Mouse (Mus musculus): Measurements from ENCODE around the gene Capn8. TPM values are rescaled to one million over a fixed set of nuclear protein-coding genes. Genes with fewer than 3 reads are reported as not detected.

Capn8 gene
- polyA plus RNA-seq, 2 experiments, result 0.01 TPM; not detected in 1

GRCm38 (mm10) chr1:182573856-182574665 is 9.3 kb downstream of the Capn8 start:
- 34% methylated on average over 8 of the region's 8 CpGs for WGBS (ENCODE audit: insufficient replicate concordance)
- no peak overlapping the region for H3K4me2 ChIP-seq (ENCODE audit: low read depth)

GRCm38 (mm10) chr1:182574666-182575049 is 9.9 kb downstream of the Capn8 start:
- Histone ChIP-seq H3K4me3 (ENCODE audit: insufficient read depth in 1 of 2, low read depth in 2 of 2, low read length in 2 of 2) (no peak overlapping the region), H3K27me3 (ENCODE audit: control insufficient read depth, insufficient read depth, low read length) (no peaks in the 10 kb centered on the region), H3K36me3 (replicated peaks; ENCODE audit: control insufficient read depth, insufficient read depth, low read depth) (no peaks in the 10 kb centered on the region), H3K9me3 (ENCODE audit: control insufficient read depth, low read length) (no peaks in the 10 kb centered on the region), H3K9ac (replicated peaks) (no peak overlapping the region), H3K27ac (no peak overlapping the region), H3K4me1 (replicated peaks; ENCODE audit: control insufficient read depth in 2 of 2, insufficient read depth in 2 of 2, low read length in 1 of 2) (no peaks in the 10 kb centered on the region), H3K4me2 (ENCODE audit: low read depth) (no peak overlapping the region)
- DNase-seq (ENCODE audit: low read depth in 3 of 3, low spot score in 3 of 3) (no peak), ATAC-seq (ENCODE audit: insufficient read depth) (no peak)
- 36% methylated on average over 4 of the region's 4 CpGs for WGBS (ENCODE audit: insufficient replicate concordance)
- no peak for TF ChIP-seq EP300 (IDR thresholded peaks at IDR 0.05; ENCODE audit: low read depth)
- no peak for TF ChIP-seq CTCF (IDR thresholded peaks at IDR 0.05; ENCODE audit: low read depth)

More at GRCm38 (mm10) chr1:182573856-182574665, 9.3 kb downstream of the Capn8 start:
- Histone ChIP-seq H3K27ac (no peak overlapping the region), H3K4me3 (ENCODE audit: insufficient read depth in 1 of 2, low read depth in 2 of 2, low read length in 2 of 2) (no peak overlapping the region), H3K36me3 (replicated peaks; ENCODE audit: control insufficient read depth, insufficient read depth, low read depth) (no peaks in the 10 kb centered on the region), H3K4me1 (replicated peaks; ENCODE audit: control insufficient read depth in 2 of 2, insufficient read depth in 2 of 2, low read length in 1 of 2) (no peaks in the 10 kb centered on the region), H3K9ac (replicated peaks) (no peak overlapping the region), H3K27me3 (ENCODE audit: control insufficient read depth, insufficient read depth, low read length) (no peaks in the 10 kb centered on the region), H3K9me3 (ENCODE audit: control insufficient read depth, low read length) (no peaks in the 10 kb centered on the region)
- ATAC-seq (ENCODE audit: insufficient read depth) (no peak), DNase-seq (ENCODE audit: low read depth in 3 of 3, low spot score in 3 of 3) (no peak)
- TF ChIP-seq EP300 (IDR thresholded peaks at IDR 0.05; ENCODE audit: low read depth), result no peak
- no peak for TF ChIP-seq CTCF (IDR thresholded peaks at IDR 0.05; ENCODE audit: low read depth)

GRCm38 (mm10) chr1:182584169-182584568 is 19.4 kb downstream of the Capn8 start:
- Histone ChIP-seq H3K9me3 (ENCODE audit: control insufficient read depth, low read length) (no peaks in the 10 kb centered on the region), H3K4me2 (ENCODE audit: low read depth) (no peak overlapping the region), H3K4me1 (replicated peaks; ENCODE audit: control insufficient read depth in 2 of 2, insufficient read depth in 2 of 2, low read length in 1 of 2) (no peaks in the 10 kb centered on the region), H3K9ac (replicated peaks) (no peak overlapping the region), H3K36me3 (replicated peaks; ENCODE audit: control insufficient read depth, insufficient read depth, low read depth) (no peaks in the 10 kb centered on the region), H3K27ac (no peak overlapping the region), H3K4me3 (ENCODE audit: insufficient read depth in 1 of 2, low read depth in 2 of 2, low read length in 2 of 2) (no peak overlapping the region), H3K27me3 (ENCODE audit: control insufficient read depth, insufficient read depth, low read length) (no peaks in the 10 kb centered on the region)
- ATAC-seq (ENCODE audit: insufficient read depth) (no peak), DNase-seq (ENCODE audit: low read depth in 3 of 3, low spot score in 3 of 3) (no peak)
- TF ChIP-seq EP300 (IDR thresholded peaks at IDR 0.05; ENCODE audit: low read depth) (no peak), CTCF (IDR thresholded peaks at IDR 0.05; ENCODE audit: low read depth) (no peak)
- 62% methylated on average over 6 of the region's 6 CpGs for WGBS (ENCODE audit: insufficient replicate concordance)

GRCm38 (mm10) chr1:182585162-182585840 is 20.5 kb downstream of the Capn8 start:
- H3K27ac ChIP-seq, result no peak overlapping the region
- H3K9me3 ChIP-seq (ENCODE audit: control insufficient read depth, low read length), result no peaks in the 10 kb centered on the region
- no peaks in the 10 kb centered on the region for H3K27me3 ChIP-seq (ENCODE audit: control insufficient read depth, insufficient read depth, low read length)
- WGBS (ENCODE audit: insufficient replicate concordance), result 16% methylated on average over 16 of the region's 16 CpGs
- no peak overlapping the region for H3K4me3 ChIP-seq (ENCODE audit: insufficient read depth in 1 of 2, low read depth in 2 of 2, low read length in 2 of 2)
- no peak overlapping the region for H3K9ac ChIP-seq (replicated peaks)
- H3K4me1 ChIP-seq (replicated peaks; ENCODE audit: control insufficient read depth in 2 of 2, insufficient read depth in 2 of 2, low read length in 1 of 2), result no peaks in the 10 kb centered on the region
- DNase-seq (ENCODE audit: low read depth in 3 of 3, low spot score in 3 of 3) (no peak), ATAC-seq (ENCODE audit: insufficient read depth) (no peak)
- TF ChIP-seq EP300 (IDR thresholded peaks at IDR 0.05; ENCODE audit: low read depth) (no peak), CTCF (IDR thresholded peaks at IDR 0.05; ENCODE audit: low read depth) (no peak)
- H3K36me3 ChIP-seq (replicated peaks; ENCODE audit: control insufficient read depth, insufficient read depth, low read depth), result no peaks in the 10 kb centered on the region
- H3K4me2 ChIP-seq (ENCODE audit: low read depth), result peak overlapping the region; percentile 16

- TF ChIP-seq CTCF (IDR thresholded peaks at IDR 0.05; ENCODE audit: low read depth) (no peak), EP300 (IDR thresholded peaks at IDR 0.05; ENCODE audit: low read depth) (no peak)
- H3K4me3 ChIP-seq (ENCODE audit: insufficient read depth in 1 of 2, low read depth in 2 of 2, low read length in 2 of 2), result no peak overlapping the region
- no peak overlapping the region for H3K27ac ChIP-seq
- H3K4me2 ChIP-seq (ENCODE audit: low read depth), result no peak overlapping the region
- 44% methylated on average over 4 of the region's 4 CpGs for WGBS (ENCODE audit: insufficient replicate concordance)
- no peaks in the 10 kb centered on the region for H3K9me3 ChIP-seq (ENCODE audit: control insufficient read depth, low read length)
- H3K27me3 ChIP-seq (ENCODE audit: control insufficient read depth, insufficient read depth, low read length), result no peaks in the 10 kb centered on the region
- no peaks in the 10 kb centered on the region for H3K36me3 ChIP-seq (replicated peaks; ENCODE audit: control insufficient read depth, insufficient read depth, low read depth)
- H3K4me1 ChIP-seq (replicated peaks; ENCODE audit: control insufficient read depth in 2 of 2, insufficient read depth in 2 of 2, low read length in 1 of 2), result no peaks in the 10 kb centered on the region
- ATAC-seq (ENCODE audit: insufficient read depth), result no peak
- H3K9ac ChIP-seq (replicated peaks), result no peak overlapping the region
- DNase-seq (ENCODE audit: low read depth in 3 of 3, low spot score in 3 of 3), result no peak
These were observed 22.9 kb downstream of the Capn8 start for GRCm38 (mm10) chr1:182587706-182588105.

Data from liver, embryonic 14.5 days (tissue).